Mouse (Mus musculus) megakaryocyte, embryonic 14.5 days (primary cell): ENCODE data around the gene Smyd1.

Experiments
- FLI1 ChIP-seq: IDR thresholded peaks from 2 replicates; pipeline ENCODE4 v1.6.1; 2012; ENCODE audit warnings: low read length, inconsistent platforms, mixed read lengths
- GATA1 ChIP-seq: IDR thresholded peaks from 3 replicates; pipeline ENCODE4 v1.6.1; 2012; ENCODE audit warnings: mixed read lengths, low read length, inconsistent platforms, borderline replicate concordance

DNA sequence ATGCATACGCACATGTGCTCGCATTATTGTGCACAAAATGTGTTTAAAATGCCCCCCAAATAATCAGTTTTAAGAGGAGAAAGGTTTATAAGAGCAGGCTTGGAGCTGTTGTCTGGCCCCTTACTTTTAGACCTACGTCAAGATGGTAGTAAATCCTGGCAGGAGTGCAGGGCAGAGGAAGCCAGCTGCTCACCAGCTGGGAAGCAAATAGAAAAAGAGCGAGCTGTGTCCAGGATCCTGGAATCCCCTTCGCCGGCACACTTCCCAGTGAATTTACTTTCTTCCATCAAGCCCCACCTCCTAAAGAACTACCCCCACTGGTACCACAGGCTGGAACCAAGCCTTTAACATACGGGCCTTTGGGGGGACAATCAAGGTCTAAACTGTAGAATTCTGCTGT, 81.2 kb downstream of the Smyd1 start:
- TF ChIP-seq GATA1 (no peak), FLI1 (no peak)
